Mouse (Mus musculus): ENCODE data around the gene Slc25a11. TPM values are rescaled to one million over a fixed set of nuclear protein-coding genes. Genes with fewer than 3 reads are reported as not detected.

Gene Slc25a11
- polyA plus RNA-seq, 1 experiment from 2014 or later = 152 TPM

GRCm38 (mm10) chr11:70629557-70629956, 17.7 kb downstream of the Slc25a11 start:
- ChIA-PET CTCF (interaction anchor here (1.0 to 1.2 kb wide), 2 partner anchors 9 to 105 kb away, joined by 3 read pairs; no protein-coding TSS in a partner anchor), POLR2A (interaction anchor here (0.6 kb wide), 1 partner anchor 105 kb away, joined by 3 read pairs; no protein-coding TSS in a partner anchor)
- ATAC-seq (no peak), DNase-seq (ENCODE audit: low read depth, low spot score) (no peak)
- in situ Hi-C loops (cut with MboI; ENCODE audit: low pct_unique_long_range_greater_than_20kb) = no loop called here
- no peaks in the 10 kb centered on the region for H3K27me3 ChIP-seq
- TF ChIP-seq CTCF (IDR thresholded peaks at IDR 0.05) = peak; percentile 36

DNA sequence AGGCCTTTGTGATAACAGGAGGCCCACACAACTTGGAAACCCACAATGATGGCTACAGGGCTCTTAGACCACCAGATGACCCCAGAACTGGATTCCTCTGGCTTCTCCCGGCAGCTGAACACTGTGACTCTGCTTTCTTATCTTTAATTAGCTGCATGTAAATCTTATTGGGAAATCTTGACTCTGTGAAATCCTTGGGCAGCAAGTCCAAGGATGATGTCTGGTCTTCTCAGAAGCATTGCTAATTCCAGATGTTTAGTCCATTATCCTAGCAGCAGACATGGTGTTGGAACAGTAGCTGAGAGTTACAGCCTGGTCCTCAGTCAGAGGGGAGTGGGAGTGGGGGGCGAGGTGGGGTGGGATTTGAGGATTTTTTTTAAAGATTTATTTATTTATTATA, 18.8 kb downstream of the Slc25a11 start:
- ATAC-seq (no peak), DNase-seq (ENCODE audit: low read depth, low spot score) (no peak)
- H3K27me3 ChIP-seq = no peaks in the 10 kb centered on the region
- POLR2A ChIA-PET = no interaction called here
- in situ Hi-C loops (cut with MboI; ENCODE audit: low pct_unique_long_range_greater_than_20kb) = no loop called here
- CTCF ChIA-PET = no interaction called here
- no peak for TF ChIP-seq CTCF (IDR thresholded peaks at IDR 0.05)

GRCm38 (mm10) chr11:70626877-70627276, 20.4 kb downstream of the Slc25a11 start:
- no peaks in the 10 kb centered on the region for H3K27me3 ChIP-seq
- no peak for ATAC-seq
- no peak for TF ChIP-seq CTCF (IDR thresholded peaks at IDR 0.05)

GRCm38 (mm10) chr11:70625473-70625872, 21.8 kb downstream of the Slc25a11 start:
- POLR2A ChIA-PET = interaction anchor here (1.1 kb wide), 1 partner anchor 44 kb away, joined by 3 read pairs; the partner anchor contains the start of gene Spag7
- ATAC-seq = no peak
- DNase-seq (ENCODE audit: low read depth, low spot score) = no peak
- in situ Hi-C loops (cut with MboI; ENCODE audit: low pct_unique_long_range_greater_than_20kb) = no loop called here
- H3K27me3 ChIP-seq = no peaks in the 10 kb centered on the region
- CTCF ChIA-PET = interaction anchor here (0.6 to 2.3 kb wide), 3 partner anchors 9 to 108 kb away, joined by 3 to 6 read pairs (median 6); no protein-coding TSS in a partner anchor
- TF ChIP-seq CTCF (IDR thresholded peaks at IDR 0.05) = peak; percentile 76

More at GRCm38 (mm10) chr11:70626877-70627276, 20.4 kb downstream of the Slc25a11 start:
- in situ Hi-C loops (cut with MboI; ENCODE audit: low pct_unique_long_range_greater_than_20kb) = no loop called here
- POLR2A ChIA-PET = interaction anchor here (0.8 to 1.3 kb wide), 2 partner anchors 11 to 15 kb away, joined by 4 read pairs; no protein-coding TSS in a partner anchor
- CTCF ChIA-PET = interaction anchor here (1.3 to 2.3 kb wide), 3 partner anchors 8 to 151 kb away, joined by 3 to 6 read pairs (median 4); no protein-coding TSS in a partner anchor
- no peak for DNase-seq (ENCODE audit: low read depth, low spot score)

- no peak for ATAC-seq
- H3K27me3 ChIP-seq = no peaks in the 10 kb centered on the region
- ChIA-PET POLR2A (interaction anchor here (1.1 kb wide), 1 partner anchor 22 kb away, joined by 3 read pairs; no protein-coding TSS in a partner anchor), CTCF (interaction anchor here (1.0 kb wide), 1 partner anchor 8 kb away, joined by 3 read pairs; no protein-coding TSS in a partner anchor)
- no peak for TF ChIP-seq CTCF (IDR thresholded peaks at IDR 0.05)
- DNase-seq (ENCODE audit: low read depth, low spot score) = no peak
- in situ Hi-C loops (cut with MboI; ENCODE audit: low pct_unique_long_range_greater_than_20kb) = loop anchor here (5.0 kb wide), 1 partner anchor 206 kb away; no protein-coding TSS in a partner anchor
These were observed 24.1 kb downstream of the Slc25a11 start for GRCm38 (mm10) chr11:70623053-70623742.

GRCm38 (mm10) chr11:70621972-70622814, 25.1 kb downstream of the Slc25a11 start:
- no peak for TF ChIP-seq CTCF (IDR thresholded peaks at IDR 0.05)
- DNase-seq (ENCODE audit: low read depth, low spot score) (no peak), ATAC-seq (peak; percentile 26)
- no peaks in the 10 kb centered on the region for H3K27me3 ChIP-seq
- POLR2A ChIA-PET = interaction anchor here (1.1 kb wide), 1 partner anchor 21 kb away, joined by 3 read pairs; no protein-coding TSS in a partner anchor
- CTCF ChIA-PET = interaction anchor here (1.0 to 1.4 kb wide), 2 partner anchors 9 to 105 kb away, joined by 3 to 4 read pairs; no protein-coding TSS in a partner anchor
- in situ Hi-C loops (cut with MboI; ENCODE audit: low pct_unique_long_range_greater_than_20kb) = loop anchor here (5.0 kb wide), 1 partner anchor 205 kb away; no protein-coding TSS in a partner anchor

DNA sequence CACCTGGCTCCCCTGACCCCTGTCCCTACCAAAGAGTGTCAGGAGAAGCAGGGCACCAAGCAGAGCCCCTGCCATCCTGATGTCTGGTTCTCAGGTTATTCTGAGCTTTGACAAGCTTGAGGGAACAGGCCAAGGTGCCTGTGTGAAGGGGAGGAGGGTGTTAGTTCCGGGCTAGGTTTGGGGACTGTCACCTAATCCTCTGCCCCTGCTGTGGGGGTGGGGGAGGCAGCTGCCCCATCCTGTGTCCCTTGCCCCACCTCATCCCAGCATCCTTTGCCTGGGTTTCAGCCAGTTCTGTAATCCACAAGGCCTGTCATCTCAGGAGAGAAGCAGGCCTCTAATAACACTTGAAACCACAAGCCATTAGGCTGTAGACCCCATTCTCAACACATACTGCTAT, 28.2 kb downstream of the Slc25a11 start, which contains the start of gene Chrne:
Gene Chrne (minus strand): TSS at position 116 of the 400 bp plus-strand sequence.
- in situ Hi-C loops (cut with MboI; ENCODE audit: low pct_unique_long_range_greater_than_20kb) = no loop called here
- ATAC-seq = no peak
- H3K27me3 ChIP-seq = no peaks in the 10 kb centered on the region
- TF ChIP-seq CTCF (IDR thresholded peaks at IDR 0.05) = no peak
- ChIA-PET POLR2A (no interaction called here), CTCF (no interaction called here)
- no peak for DNase-seq (ENCODE audit: low read depth, low spot score)

DNA sequence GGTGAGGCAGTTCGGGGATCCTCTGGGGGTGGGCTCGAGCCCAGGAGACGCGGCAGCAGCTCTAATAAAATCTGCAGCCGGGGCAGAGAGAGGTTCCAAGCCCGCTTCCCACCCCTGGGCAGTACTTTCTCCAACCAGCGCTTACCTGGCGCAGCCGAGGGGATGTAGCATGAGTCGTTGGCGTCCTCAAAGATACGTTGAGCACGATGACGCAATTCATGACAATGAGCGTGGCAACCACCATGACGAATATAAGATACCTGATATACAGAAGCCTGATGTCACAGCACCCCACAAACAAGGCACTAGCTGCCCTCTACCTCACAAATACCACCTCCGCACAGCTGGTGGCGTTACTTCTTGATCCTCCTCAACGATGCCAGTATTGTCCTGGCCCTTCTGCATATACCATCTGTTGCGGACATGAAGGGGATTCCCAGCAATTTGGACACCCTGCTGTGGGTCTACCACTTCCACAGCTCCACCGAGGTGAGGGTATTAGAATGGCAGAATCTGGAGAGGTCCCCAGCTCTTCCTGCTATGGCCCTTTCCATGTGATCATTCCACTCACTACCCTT, 31.7 kb downstream of the Slc25a11 start, which contains the start of gene 4930544D05Rik:
Gene 4930544D05Rik (plus strand): TSS at position 333 of the 578 bp plus-strand sequence.
- CTCF ChIA-PET = no interaction called here
- H3K27me3 ChIP-seq = no peaks in the 10 kb centered on the region
- POLR2A ChIA-PET = interaction anchor here (1.0 kb wide), 1 partner anchor 70 kb away, joined by 3 read pairs; no protein-coding TSS in a partner anchor
- TF ChIP-seq CTCF (IDR thresholded peaks at IDR 0.05) = no peak
- in situ Hi-C loops (cut with MboI; ENCODE audit: low pct_unique_long_range_greater_than_20kb) = no loop called here
- no peak for ATAC-seq
- DNase-seq (ENCODE audit: low read depth, low spot score) = no peak

DNA sequence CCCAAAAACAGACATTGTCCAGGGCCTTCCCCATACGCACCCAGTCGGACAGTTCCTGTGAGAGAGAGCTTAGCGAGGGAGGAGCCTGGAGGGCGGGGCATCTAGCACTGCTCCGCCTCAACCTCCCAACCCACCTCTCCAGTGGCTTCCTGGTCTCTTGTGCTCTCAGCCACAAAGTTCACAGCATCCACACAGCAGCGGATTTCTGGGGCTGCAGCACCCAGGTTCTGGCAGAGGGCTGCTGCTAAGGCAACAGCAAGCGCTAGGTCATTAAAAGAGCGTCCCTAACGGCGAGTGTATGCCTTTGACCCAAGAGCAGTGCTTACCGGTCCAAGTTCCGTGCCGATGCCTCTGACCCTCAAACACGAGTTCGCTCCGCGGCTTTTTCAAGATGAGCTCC, 32.2 kb downstream of the Slc25a11 start:
- H3K27me3 ChIP-seq = no peaks in the 10 kb centered on the region
- DNase-seq (ENCODE audit: low read depth, low spot score) = no peak
- no peak for ATAC-seq
- in situ Hi-C loops (cut with MboI; ENCODE audit: low pct_unique_long_range_greater_than_20kb) = no loop called here
- no peak for TF ChIP-seq CTCF (IDR thresholded peaks at IDR 0.05)
- ChIA-PET CTCF (no interaction called here), POLR2A (interaction anchor here (1.0 kb wide), 1 partner anchor 69 kb away, joined by 3 read pairs; no protein-coding TSS in a partner anchor)

DNA sequence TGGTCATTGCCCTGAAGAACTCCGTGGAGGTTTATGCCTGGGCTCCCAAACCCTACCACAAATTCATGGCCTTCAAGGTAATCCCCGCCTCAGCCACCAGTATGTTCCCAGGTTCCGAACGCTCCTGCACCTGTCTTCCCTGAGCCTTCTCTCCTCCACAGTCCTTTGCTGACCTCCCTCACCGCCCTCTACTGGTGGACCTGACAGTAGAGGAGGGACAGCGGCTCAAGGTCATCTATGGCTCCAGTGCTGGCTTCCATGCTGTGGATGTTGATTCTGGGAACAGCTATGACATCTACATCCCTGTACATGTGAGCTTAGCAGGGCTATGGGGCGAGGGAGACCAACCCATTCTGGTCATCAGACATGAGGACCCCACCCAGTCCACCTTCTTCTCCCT, 34.8 kb downstream of the Slc25a11 start:
- CTCF ChIA-PET = interaction anchor here (1.2 kb wide), 1 partner anchor 51 kb away, joined by 3 read pairs; no protein-coding TSS in a partner anchor
- POLR2A ChIA-PET = no interaction called here
- ATAC-seq = no peak
- no peak for TF ChIP-seq CTCF (IDR thresholded peaks at IDR 0.05)
- in situ Hi-C loops (cut with MboI; ENCODE audit: low pct_unique_long_range_greater_than_20kb) = no loop called here
- H3K27me3 ChIP-seq = no peaks in the 10 kb centered on the region
- DNase-seq (ENCODE audit: low read depth, low spot score) = no peak

Measured in Patski (cell line).